Mouse (Mus musculus) spleen, adult 2 months (tissue): Measurements from ENCODE around the gene Cbl.

Source experiments
- CTCF ChIP-seq: fragments of 200-500 bp; IDR thresholded peaks from 2 replicates; pipeline ENCODE4 v1.5.1; 2011; ENCODE audit warnings: mild to moderate bottlenecking, inconsistent platforms; ENCODE audit not compliant: insufficient read depth, insufficient read length, insufficient replicate concordance; ENCODE audit errors: extremely low read depth
- POLR2A ChIP-seq: fragments of 200-500 bp; IDR thresholded peaks from 2 replicates; pipeline ENCODE4 v1.6.1; 2011; ENCODE audit warnings: low read depth, low read length, inconsistent platforms

DNA sequence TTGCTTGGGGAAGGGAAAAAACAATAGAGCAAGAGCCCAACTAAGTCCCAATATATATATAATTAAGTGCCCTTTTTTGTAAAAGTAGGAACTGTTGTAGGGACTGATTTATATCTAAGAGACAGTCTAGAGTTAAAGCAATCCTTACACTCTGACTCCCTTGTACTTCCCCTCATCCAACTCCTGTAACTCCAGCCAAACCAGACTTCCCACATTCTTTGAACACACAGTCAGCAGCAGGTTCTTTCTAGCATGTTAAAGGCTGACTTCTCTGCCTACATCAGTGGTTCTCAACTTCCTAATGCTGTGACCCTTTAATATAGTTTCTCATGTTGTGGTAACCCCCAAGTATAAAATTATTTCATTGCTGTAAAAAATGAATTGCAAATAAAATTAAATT, 34.3 kb downstream of the Cbl start:
- no peak for TF ChIP-seq CTCF
- TF ChIP-seq POLR2A, result no peak
